Mouse (Mus musculus): Measurements from ENCODE around the gene Tnr.

DNA sequence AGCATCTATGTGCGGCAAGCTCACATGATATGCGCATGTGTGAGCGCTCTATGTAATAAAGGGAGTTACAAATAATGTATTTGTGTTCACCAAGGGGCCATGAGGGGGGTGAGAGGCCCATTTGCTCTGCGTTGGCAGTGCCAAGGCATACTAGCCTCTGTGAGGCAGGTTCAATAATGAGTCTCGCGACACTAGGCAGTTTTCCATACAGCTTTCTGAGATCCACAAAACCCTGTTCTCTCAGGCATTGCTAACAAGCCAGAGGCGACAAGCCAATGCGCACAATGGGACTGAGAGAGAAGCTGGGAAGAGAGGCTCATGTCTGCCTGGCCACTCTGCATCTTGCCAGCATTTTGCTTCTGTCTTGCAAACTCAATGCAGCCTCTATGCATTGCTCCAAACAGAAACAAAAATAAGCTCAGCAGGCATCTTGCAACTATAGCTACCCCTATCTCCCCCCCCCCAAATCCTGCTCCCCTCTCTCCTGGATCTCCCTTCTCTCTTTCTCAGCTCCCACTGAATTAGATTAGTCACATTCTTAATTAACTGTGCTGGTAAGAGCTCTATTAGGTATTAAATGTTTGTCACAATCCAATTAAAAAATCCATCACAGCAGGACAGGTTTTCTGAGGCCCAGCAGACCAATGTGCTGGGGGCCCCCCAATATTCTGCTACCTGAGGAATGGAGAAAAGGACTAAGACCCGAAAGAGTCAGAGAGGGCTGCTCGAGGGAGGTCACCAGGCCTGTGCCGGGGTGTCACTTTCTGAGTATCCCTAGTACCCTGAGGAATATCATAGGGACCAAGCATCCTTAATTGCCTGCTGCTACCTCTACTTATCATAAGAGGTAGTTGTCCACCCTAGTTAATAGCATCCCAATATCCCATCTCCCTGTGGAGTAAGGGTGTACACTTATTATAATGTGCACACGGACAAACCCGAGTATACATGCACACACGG is 70.8 kb downstream of the Tnr start:
- TF ChIP-seq CTCF (IDR thresholded peaks at IDR 0.05; ENCODE audit: low read depth, low read length), result no peak
- no peak for TF ChIP-seq POLR2A (IDR thresholded peaks at IDR 0.05; ENCODE audit: borderline replicate concordance, low read depth, low read length)

Measured in bone marrow macrophage, adult 2 months (primary cell).